Mouse (Mus musculus) CH12F3 (cell line): ENCODE measurements around the gene Mcee.

Experiments
- in situ Hi-C: fragments of 300-500 bp; cut with MboI; formaldehyde crosslinking; loops from 2 replicates; pipeline ENCODE4 v1.14.3; 2020; ENCODE audit warnings: low sequenced_read_pairs

Mcee gene

GRCm38 (mm10) chr7:64392122-64392818 lies at the start of gene Mcee, which contains the start of gene Mphosph10:
Gene Mcee, plus strand, starts transcription at chr7:64392607.
Gene Mphosph10, minus strand, starts transcription at chr7:64392268.
- in situ Hi-C loops, result no loop called here

GRCm38 (mm10) chr7:64347813-64348212 lies 44.6 kb upstream of the Mcee start:
- in situ Hi-C loops, result no loop called here

- in situ Hi-C loops, result no loop called here
Observed at GRCm38 (mm10) chr7:64349147-64349861, 43.1 kb upstream of the Mcee start.

- in situ Hi-C loops, result no loop called here
Observed at GRCm38 (mm10) chr7:64351087-64351486, 41.3 kb upstream of the Mcee start.

GRCm38 (mm10) chr7:64354206-64354605 lies 38.2 kb upstream of the Mcee start:
- in situ Hi-C loops, result no loop called here

GRCm38 (mm10) chr7:64356661-64357060 lies 35.7 kb upstream of the Mcee start:
- in situ Hi-C loops, result no loop called here

- in situ Hi-C loops, result no loop called here
Observed at GRCm38 (mm10) chr7:64357405-64357804, 35.0 kb upstream of the Mcee start.

GRCm38 (mm10) chr7:64358666-64359065 lies 33.7 kb upstream of the Mcee start:
- in situ Hi-C loops, result no loop called here

- in situ Hi-C loops, result no loop called here
Observed at GRCm38 (mm10) chr7:64359943-64360585, 32.3 kb upstream of the Mcee start.

- in situ Hi-C loops, result no loop called here
Observed at GRCm38 (mm10) chr7:64360586-64360945, 31.8 kb upstream of the Mcee start.

GRCm38 (mm10) chr7:64365863-64366262 lies 26.5 kb upstream of the Mcee start:
- in situ Hi-C loops, result no loop called here

- in situ Hi-C loops, result no loop called here
Observed at GRCm38 (mm10) chr7:64369841-64370240, 22.6 kb upstream of the Mcee start.

GRCm38 (mm10) chr7:64371940-64372878 lies 20.2 kb upstream of the Mcee start:
- in situ Hi-C loops, result no loop called here

GRCm38 (mm10) chr7:64373147-64373829 lies 19.1 kb upstream of the Mcee start:
- in situ Hi-C loops, result no loop called here

GRCm38 (mm10) chr7:64373830-64374562 lies 18.4 kb upstream of the Mcee start, which contains the start of gene Fan1:
Gene Fan1, minus strand, starts transcription at chr7:64374095.
- in situ Hi-C loops, result no loop called here

- in situ Hi-C loops, result no loop called here
Observed at GRCm38 (mm10) chr7:64391479-64391878, 928 bp upstream of the Mcee start.

- in situ Hi-C loops, result no loop called here
Observed at GRCm38 (mm10) chr7:64392819-64393151, 378 bp downstream of the Mcee start.

GRCm38 (mm10) chr7:64400725-64401124 lies 8.3 kb downstream of the Mcee start:
- in situ Hi-C loops, result no loop called here

- in situ Hi-C loops, result no loop called here
Observed at GRCm38 (mm10) chr7:64402452-64402851, 10.0 kb downstream of the Mcee start.

GRCm38 (mm10) chr7:64403989-64404388 lies 11.6 kb downstream of the Mcee start:
- in situ Hi-C loops, result no loop called here
